Mouse (Mus musculus): ENCODE measurements around the gene Hes6. TPM values are rescaled to one million over a fixed set of nuclear protein-coding genes. Genes with fewer than 3 reads are reported as not detected.

Gene Hes6
- polyA plus RNA-seq (2014; fragmentation: Illumina TruSeq; extraction: RNeasy Lipid Tissue Mini Kit (QIAGEN cat#74804); ENCODE audit: low read depth, low replicate concordance) = 0.88 TPM

DNA sequence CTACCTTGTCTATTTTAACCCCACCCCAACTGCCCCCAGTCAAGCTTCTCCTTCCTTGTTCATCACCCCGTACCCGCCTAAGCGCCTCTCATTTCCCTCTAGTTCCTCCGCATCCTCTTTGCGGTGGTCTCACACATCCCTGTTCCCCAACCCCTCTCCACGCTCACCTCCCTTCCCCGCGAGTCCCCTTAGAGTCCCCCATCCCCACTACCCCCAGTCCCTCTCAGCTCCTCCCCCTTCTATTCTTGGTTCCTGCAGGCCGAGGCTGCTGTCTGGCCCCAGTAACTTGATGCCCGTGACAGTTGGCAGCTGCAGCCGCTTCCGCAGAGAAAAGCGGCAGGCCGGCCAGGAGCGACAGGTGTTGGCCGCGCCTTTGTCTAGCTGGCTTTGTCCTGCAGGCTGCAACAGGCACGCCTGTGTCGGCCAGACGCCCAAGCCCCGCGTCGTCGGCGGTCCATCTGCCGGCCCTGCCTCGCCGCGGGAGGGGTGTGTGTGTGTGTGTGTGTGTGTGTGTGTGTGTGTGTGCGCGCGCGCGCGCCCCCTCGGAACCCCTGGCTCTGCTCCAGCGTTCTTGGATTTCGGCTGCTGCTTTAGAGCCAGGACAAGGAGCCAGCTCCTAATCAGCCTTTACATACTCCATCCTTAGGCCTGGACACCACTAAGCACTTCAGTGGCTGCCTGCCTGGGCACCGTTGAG is at the start of gene Hes6:
Gene Hes6, minus strand, starts transcription at position 141 of the 697 bp plus-strand sequence.

DNA sequence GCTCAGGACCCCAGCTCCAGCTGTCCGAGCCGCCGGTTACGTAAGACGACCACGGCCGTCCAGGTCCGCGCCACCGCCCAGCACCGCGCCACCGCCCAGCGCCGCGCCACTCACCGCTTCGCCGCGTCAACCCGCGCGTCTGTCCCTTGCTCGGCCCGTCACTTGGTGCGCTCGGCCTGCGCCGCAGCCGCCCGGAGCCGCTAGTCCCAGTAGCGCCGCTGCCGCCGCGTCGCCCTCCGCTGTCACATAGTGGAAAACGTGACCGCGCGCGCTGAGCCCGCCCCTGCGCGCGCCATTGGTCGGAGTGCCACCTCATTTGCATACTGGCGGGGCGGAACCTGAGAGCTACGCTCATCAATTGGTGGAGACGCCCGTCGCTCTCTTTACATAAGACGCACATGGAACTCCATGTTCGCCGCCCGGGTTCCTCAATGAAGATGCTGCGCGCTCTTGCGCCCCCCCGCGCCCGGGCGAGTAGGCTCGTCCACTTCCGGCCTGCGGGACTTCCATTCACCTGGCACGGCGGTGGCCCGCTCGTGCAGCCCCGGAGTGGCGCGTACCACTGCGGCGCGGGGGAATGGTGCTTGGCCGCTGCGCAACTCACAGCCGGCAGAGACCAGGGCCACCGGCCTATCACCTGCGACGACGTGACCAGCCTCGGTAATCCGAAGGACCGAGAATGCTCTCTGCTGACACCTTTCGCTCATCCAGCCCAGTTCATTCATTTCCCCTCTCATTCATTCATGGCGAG is 45.4 kb upstream of the Hes6 start, which contains the start of gene Per2:
Gene Per2, minus strand, starts transcription at position 266 of the 751 bp plus-strand sequence.

DNA sequence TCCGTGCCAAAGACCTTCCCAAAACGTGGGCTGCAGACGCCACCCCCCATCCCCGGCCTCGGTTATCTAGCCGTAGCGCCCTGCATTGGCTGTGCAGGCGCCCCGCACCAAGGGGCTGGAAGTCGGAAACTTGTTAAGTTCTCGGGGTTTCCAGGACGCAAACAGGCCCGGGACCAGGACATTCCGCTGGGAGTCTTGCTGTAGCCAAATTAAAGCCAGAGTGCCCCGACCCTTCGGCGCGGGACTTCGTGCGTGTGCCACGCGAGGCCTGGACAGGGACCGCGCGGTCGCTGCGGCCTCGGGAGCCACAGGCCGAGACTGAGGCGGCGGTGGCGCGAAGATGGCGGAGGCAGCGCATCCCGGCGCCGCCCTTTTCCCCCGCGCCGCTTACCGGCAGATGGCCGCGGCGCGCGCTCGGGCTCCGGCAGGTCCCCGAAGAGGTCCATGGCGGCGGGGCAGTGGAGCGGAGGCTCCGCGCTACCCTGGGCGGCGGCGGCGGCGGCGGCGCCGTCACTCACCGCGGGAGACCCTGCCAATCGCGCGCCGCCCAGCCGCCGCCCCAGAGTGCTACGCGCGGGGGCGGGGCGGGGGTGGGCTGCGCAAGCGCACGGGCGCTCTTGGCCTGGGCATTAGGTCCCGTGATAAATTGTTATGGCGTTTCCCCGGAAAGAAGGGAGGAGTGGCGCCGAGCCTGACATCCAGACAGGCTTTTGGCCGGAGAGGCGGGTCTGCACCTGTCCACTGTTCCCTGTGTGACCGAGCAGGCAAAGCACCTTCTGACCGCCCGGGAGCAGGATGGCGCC is 15.4 kb downstream of the Hes6 start, which contains the start of gene Ilkap:
Gene Ilkap, minus strand, starts transcription at position 556 of the 803 bp plus-strand sequence.

DNA sequence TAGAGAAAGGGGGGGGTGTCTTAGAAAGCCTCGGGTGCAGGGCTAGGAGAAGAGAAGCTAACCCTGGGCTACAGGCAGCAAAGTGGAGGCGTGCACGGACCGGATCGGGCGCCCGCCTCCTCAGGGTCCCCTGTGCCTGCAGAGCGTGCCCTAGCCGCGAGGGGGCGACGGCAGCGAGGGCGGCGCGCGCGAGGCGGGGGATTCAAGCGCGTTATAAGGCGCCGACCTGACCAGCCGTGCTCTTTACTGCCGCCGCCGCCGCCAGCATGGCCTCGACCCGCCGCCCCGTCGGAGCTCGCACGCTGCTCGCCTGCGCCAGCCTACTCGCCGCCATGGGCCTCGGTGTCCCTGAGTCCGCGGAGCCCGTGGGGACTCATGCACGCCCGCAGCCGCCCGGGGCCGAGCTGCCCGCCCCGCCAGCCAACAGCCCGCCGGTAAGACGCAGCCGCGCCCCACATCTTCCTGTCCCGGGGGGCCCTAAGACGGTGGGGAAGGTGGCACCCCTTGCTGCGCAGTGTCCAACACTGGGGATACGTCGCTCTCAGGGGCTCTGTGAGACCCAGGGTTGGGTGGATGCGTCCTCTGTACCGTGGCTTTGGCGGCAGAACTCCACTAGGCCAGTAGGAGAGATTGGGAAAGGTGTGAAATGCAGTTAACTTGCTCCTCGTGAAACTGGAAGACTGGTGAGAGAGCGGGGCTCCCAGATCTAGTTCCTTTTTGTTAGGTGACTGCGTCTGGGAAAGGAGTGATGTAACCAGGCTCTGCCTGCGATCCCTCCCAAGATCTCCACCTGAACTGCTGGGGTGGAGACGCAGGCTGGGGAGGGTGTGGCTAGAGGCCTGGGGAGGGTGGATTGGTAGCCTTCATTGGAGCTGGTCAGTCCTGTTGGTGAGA is 47.4 kb downstream of the Hes6 start, which contains the start of gene Erfe:
Gene Erfe, plus strand, starts transcription at position 216 of the 894 bp plus-strand sequence.

Other genes starting within 250 kb of the Hes6 start
- gene Ramp1, start 234.2 kb downstream of the Hes6 start, polyA plus RNA-seq (2014; fragmentation: Illumina TruSeq; extraction: RNeasy Lipid Tissue Mini Kit (QIAGEN cat#74804); ENCODE audit: low read depth, low replicate concordance) = 8.0 TPM
- gene Ube2f, start 163.7 kb downstream of the Hes6 start, polyA plus RNA-seq (2014; fragmentation: Illumina TruSeq; extraction: RNeasy Lipid Tissue Mini Kit (QIAGEN cat#74804); ENCODE audit: low read depth, low replicate concordance) = 97.8 TPM
- 3.8 TPM for gene Scly, start 115.7 kb downstream of the Hes6 start, polyA plus RNA-seq (2014; fragmentation: Illumina TruSeq; extraction: RNeasy Lipid Tissue Mini Kit (QIAGEN cat#74804); ENCODE audit: low read depth, low replicate concordance)
- not detected for gene Espnl, start 92.0 kb downstream of the Hes6 start, polyA plus RNA-seq (2014; fragmentation: Illumina TruSeq; extraction: RNeasy Lipid Tissue Mini Kit (QIAGEN cat#74804); ENCODE audit: low read depth, low replicate concordance)
- gene Klhl30, start 63.0 kb downstream of the Hes6 start, polyA plus RNA-seq (2014; fragmentation: Illumina TruSeq; extraction: RNeasy Lipid Tissue Mini Kit (QIAGEN cat#74804); ENCODE audit: low read depth, low replicate concordance) = 0.35 TPM
- gene Erfe, start 47.6 kb downstream of the Hes6 start, polyA plus RNA-seq (2014; fragmentation: Illumina TruSeq; extraction: RNeasy Lipid Tissue Mini Kit (QIAGEN cat#74804); ENCODE audit: low read depth, low replicate concordance) = 10.8 TPM
- 60.5 TPM for gene Ilkap, start 15.2 kb downstream of the Hes6 start, polyA plus RNA-seq (2014; fragmentation: Illumina TruSeq; extraction: RNeasy Lipid Tissue Mini Kit (QIAGEN cat#74804); ENCODE audit: low read depth, low replicate concordance)
- gene Per2, start 45.3 kb upstream of the Hes6 start, polyA plus RNA-seq (2014; fragmentation: Illumina TruSeq; extraction: RNeasy Lipid Tissue Mini Kit (QIAGEN cat#74804); ENCODE audit: low read depth, low replicate concordance) = 7.3 TPM
- 4.4 TPM for gene Traf3ip1, start 80.6 kb upstream of the Hes6 start, polyA plus RNA-seq (2014; fragmentation: Illumina TruSeq; extraction: RNeasy Lipid Tissue Mini Kit (QIAGEN cat#74804); ENCODE audit: low read depth, low replicate concordance)
- 2.9 TPM for gene Asb1, start 126.5 kb upstream of the Hes6 start, polyA plus RNA-seq (2014; fragmentation: Illumina TruSeq; extraction: RNeasy Lipid Tissue Mini Kit (QIAGEN cat#74804); ENCODE audit: low read depth, low replicate concordance)